Mouse (Mus musculus) gastrocnemius, adult 18-20 months (tissue): ENCODE measurements at regions not wholly inside any gene's neighbourhood (a gene's known extent, or its start where the extent isn't known, plus 50 kb on each side); places are given as distances from the start of the nearest gene placed in this dataset.

Experiments
- DNase-seq: peaks from one replicate; pipeline ENCODE4 v3.0.0; 2021; ENCODE audit warnings: low spot score

- DNase-seq = no peak
Observed at GRCm38 (mm10) chr11:26881635-26882034, 287.8 kb upstream of the Vrk2 start.
